Mouse (Mus musculus) ES-Bruce4 (cell line): ENCODE results near the gene Ptrh1.

Source experiments
- CTCF ChIP-seq: IDR thresholded peaks from one replicate; pipeline ENCODE4 v1.8.1; 2011; ENCODE audit warnings: low read depth, low read length
- EP300 ChIP-seq: IDR thresholded peaks from 2 replicates; pipeline ENCODE4 v1.6.1; 2011; ENCODE audit warnings: low read depth, low read length; ENCODE audit not compliant: insufficient read depth
- POLR2A ChIP-seq: IDR thresholded peaks from one replicate; pipeline ENCODE4 v1.8.1; 2011; ENCODE audit warnings: low read length; ENCODE audit not compliant: insufficient read depth

DNA sequence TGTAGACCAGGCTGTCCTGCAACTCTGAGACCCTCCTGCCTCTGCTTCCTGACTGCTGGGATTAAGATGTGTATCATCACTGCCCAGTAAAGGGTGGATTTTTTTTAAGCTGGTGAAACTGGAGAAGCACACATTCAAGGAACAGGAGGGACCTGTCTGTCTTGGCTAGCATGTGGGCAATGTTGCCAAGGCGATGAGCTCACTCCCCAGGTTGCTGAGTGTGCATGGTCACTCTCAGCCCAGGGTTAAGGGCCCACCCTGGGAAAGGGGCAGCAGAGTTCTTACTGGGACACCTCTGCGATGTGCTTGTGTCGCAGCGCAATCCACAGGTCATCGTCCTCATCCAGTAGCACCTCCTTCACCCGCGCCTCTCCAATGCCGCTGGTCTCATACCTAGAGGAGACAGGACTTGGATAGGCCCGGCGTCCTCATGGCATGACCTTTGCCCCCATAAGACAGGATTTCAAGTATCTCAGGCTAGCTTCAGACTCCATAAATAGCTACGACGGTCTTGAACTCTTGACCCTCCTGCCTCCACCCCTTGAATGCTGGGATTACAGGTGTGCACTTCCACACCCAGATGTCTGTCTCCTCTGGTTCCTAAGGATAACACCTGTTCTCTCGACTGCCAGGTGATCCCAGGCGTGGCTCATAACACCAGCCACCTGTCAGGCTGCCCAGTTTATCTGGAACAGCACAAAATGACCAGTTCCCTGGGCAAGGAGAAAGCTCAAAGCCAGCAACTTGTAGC is 33.4 kb downstream of the Ptrh1 start:
- TF ChIP-seq CTCF, result no peak
- no peak for TF ChIP-seq POLR2A
- no peak for TF ChIP-seq EP300
